Mouse (Mus musculus) kidney, embryonic 16.5 days (tissue): Measurements from ENCODE around the gene Toporsl. TPM values are rescaled to one million over a fixed set of nuclear protein-coding genes. Genes with fewer than 3 reads are reported as not detected.

Experiments used
- ATAC-seq: fragments of 200-750 bp; cut with Nextera tagmentation; 2 replicates; pipeline ENCODE4 v1.8.0; 2017; ENCODE audit warnings: moderate TSS enrichment; ENCODE audit not compliant: low FRiP score, low TSS enrichment
- H3K27ac ChIP-seq: fragments of 300-500 bp; sonication (generic); 2 replicates; pipeline ENCODE4 v1.5.1; 2014; ENCODE audit warnings: low read length
- H3K27me3 ChIP-seq: fragments of 300-500 bp; sonication (generic); 2 replicates; pipeline ENCODE4 v1.6.1; 2014; ENCODE audit warnings: low read length, control low read depth, mixed read lengths; ENCODE audit not compliant: insufficient read depth
- H3K36me3 ChIP-seq: fragments of 300-500 bp; sonication (generic); 2 replicates; pipeline ENCODE4 v1.6.1; 2014; ENCODE audit warnings: low read length, control low read depth, mixed read lengths; ENCODE audit not compliant: insufficient read depth
- H3K4me1 ChIP-seq: fragments of 300-500 bp; sonication (generic); 2 replicates; pipeline ENCODE4 v1.6.1; 2014; ENCODE audit warnings: low read length, control low read depth, mixed read lengths; ENCODE audit not compliant: insufficient read depth
- H3K4me2 ChIP-seq: fragments of 300-500 bp; sonication (generic); replicated peaks from 2 replicates; pipeline ENCODE4 v1.6.1; 2014; ENCODE audit warnings: low read depth, low read length
- H3K4me3 ChIP-seq: fragments of 300-500 bp; sonication (generic); 2 replicates; pipeline ENCODE4 v1.5.1; 2014; ENCODE audit warnings: mild to moderate bottlenecking, low read length
- H3K9ac ChIP-seq: fragments of 300-500 bp; sonication (generic); replicated peaks from 2 replicates; pipeline ENCODE4 v1.6.1; 2014; ENCODE audit warnings: low read length
- H3K9me3 ChIP-seq: fragments of 300-500 bp; sonication (generic); 2 replicates; pipeline ENCODE4 v1.6.1; 2016; ENCODE audit warnings: low read length, control low read depth
- WGBS: fragments of 180-500 bp; shearing (Covaris S2); extraction: QIAGEN DNeasy Blood & Tissue Kit; methylation state at CpG from one replicate; pipeline ENCODE4 v1.1.7; 2014; 5-methylcytosine and 5-hydroxymethylcytosine counted together
- polyA plus RNA-seq: library from polyadenylated mRNA; unstranded; fragments of >200 nt; fragmentation: Nextera tagmentation; extraction: Ambion mirVana; gene quantifications from 2 replicates; pipeline ENCODE4 v1.2.1, GENCODE M21; 2015

The Toporsl gene
- polyA plus RNA-seq, 1 experiment from 2014 or later, result not detected

GRCm38 (mm10) chr4:52647791-52648190 is 51.7 kb downstream of the Toporsl start:
- no peaks in the 10 kb centered on the region for H3K27me3 ChIP-seq
- H3K9ac ChIP-seq, result no peak overlapping the region
- no peaks in the 10 kb centered on the region for H3K4me1 ChIP-seq
- H3K36me3 ChIP-seq, result no peaks in the 10 kb centered on the region
- no peak overlapping the region for H3K4me3 ChIP-seq
- H3K27ac ChIP-seq, result no peak overlapping the region
- H3K9me3 ChIP-seq, result no peaks in the 10 kb centered on the region
- H3K4me2 ChIP-seq, result no peak overlapping the region
- no peak for ATAC-seq
- 14% methylated on average over 4 of the region's 4 CpGs for WGBS

GRCm38 (mm10) chr4:52659701-52660100 is 63.6 kb downstream of the Toporsl start:
- no peak overlapping the region for H3K27ac ChIP-seq
- no peaks in the 10 kb centered on the region for H3K36me3 ChIP-seq
- H3K4me1 ChIP-seq, result no peaks in the 10 kb centered on the region
- no peaks in the 10 kb centered on the region for H3K9me3 ChIP-seq
- no peaks in the 10 kb centered on the region for H3K27me3 ChIP-seq
- H3K4me2 ChIP-seq, result no peak overlapping the region
- no peak overlapping the region for H3K4me3 ChIP-seq
- no peak for ATAC-seq
- no peak overlapping the region for H3K9ac ChIP-seq

- ATAC-seq, result no peak
- Histone ChIP-seq H3K4me3 (no peak overlapping the region), H3K36me3 (no peaks in the 10 kb centered on the region), H3K4me2 (no peak overlapping the region), H3K9me3 (no peaks in the 10 kb centered on the region), H3K9ac (no peak overlapping the region), H3K4me1 (no peaks in the 10 kb centered on the region), H3K27me3 (no peaks in the 10 kb centered on the region), H3K27ac (no peak overlapping the region)
- 50% methylated on average over 3 of the region's 3 CpGs for WGBS
These were observed 64.6 kb downstream of the Toporsl start for GRCm38 (mm10) chr4:52660701-52661117.

- no peaks in the 10 kb centered on the region for H3K9me3 ChIP-seq
- H3K36me3 ChIP-seq, result no peaks in the 10 kb centered on the region
- no peaks in the 10 kb centered on the region for H3K4me1 ChIP-seq
- no peak overlapping the region for H3K9ac ChIP-seq
- ATAC-seq, result no peak
- 87% methylated on average over 5 of the region's 5 CpGs for WGBS
- H3K4me3 ChIP-seq, result no peak overlapping the region
- H3K27ac ChIP-seq, result no peak overlapping the region
- H3K4me2 ChIP-seq, result no peak overlapping the region
- no peaks in the 10 kb centered on the region for H3K27me3 ChIP-seq
These were observed 65.2 kb downstream of the Toporsl start for GRCm38 (mm10) chr4:52661311-52661710.

Other genes with a start within 250 kb of the Toporsl start
- gene Smc2, start 157.0 kb upstream of the Toporsl start, polyA plus RNA-seq, result 154 and 180 TPM in 2 replicates
- 1.3 and 1.4 TPM in 2 replicates for gene Vma21-ps, start 99.0 kb upstream of the Toporsl start, polyA plus RNA-seq
- not detected in 2 replicates for gene Olfr275, start 218.3 kb downstream of the Toporsl start, polyA plus RNA-seq